Mouse (Mus musculus) heart, postnatal 0 days (tissue): ENCODE measurements around the gene Arsa. TPM values are rescaled to one million over a fixed set of nuclear protein-coding genes. Genes with fewer than 3 reads are reported as not detected.

Experiments
- ATAC-seq: fragments of 200-750 bp; cut with Nextera tagmentation; 2 replicates; pipeline ENCODE4 v1.8.0; 2017; ENCODE audit warnings: low read depth, moderate number of reproducible peaks, moderate library complexity; ENCODE audit not compliant: insufficient read depth
- DNase-seq: peaks from one replicate; pipeline ENCODE4 v3.0.0-alpha.2; 2016; ENCODE audit warnings: low spot score
- H3K27ac ChIP-seq: fragments of 300-500 bp; sonication (generic); 2 replicates; pipeline ENCODE4 v1.5.1; 2014; ENCODE audit warnings: low read depth, mild to moderate bottlenecking
- H3K27me3 ChIP-seq: fragments of 300-500 bp; sonication (generic); 2 replicates; pipeline ENCODE4 v1.6.1; 2014; ENCODE audit warnings: low read length, mixed read lengths; ENCODE audit not compliant: control insufficient read depth, insufficient read depth
- H3K36me3 ChIP-seq: fragments of 300-500 bp; sonication (generic); replicated peaks from 2 replicates; pipeline ENCODE4 v1.6.1; 2014; ENCODE audit warnings: low read length, mixed read lengths; ENCODE audit not compliant: control insufficient read depth, insufficient read depth
- H3K4me1 ChIP-seq: fragments of 300-500 bp; sonication (generic); 2 replicates; pipeline ENCODE4 v1.6.1; 2014; ENCODE audit warnings: antibody characterized with exemption; ENCODE audit not compliant: control insufficient read depth, insufficient read depth
- H3K4me2 ChIP-seq: fragments of 300-500 bp; sonication (generic); 2 replicates; pipeline ENCODE4 v1.6.1; 2014; ENCODE audit warnings: low read depth, mild to moderate bottlenecking, low read length, moderate library complexity
- H3K4me3 ChIP-seq: fragments of 300-500 bp; sonication (generic); 2 replicates; pipeline ENCODE4 v1.5.1; 2014; ENCODE audit warnings: low read depth, low read length
- H3K9ac ChIP-seq: fragments of 300-500 bp; sonication (generic); replicated peaks from 2 replicates; pipeline ENCODE4 v1.6.1; 2014; ENCODE audit warnings: low read depth, low read length, mixed read lengths
- H3K9me3 ChIP-seq: fragments of 300-500 bp; sonication (generic); replicated peaks from 2 replicates; pipeline ENCODE4 v1.6.1; 2016; ENCODE audit warnings: low read length; ENCODE audit not compliant: control insufficient read depth
- CTCF ChIP-seq: IDR thresholded peaks from 2 replicates; pipeline ENCODE4 v1.5.1; 2016; ENCODE audit warnings: antibody characterized with exemption, control low read depth, low read depth
- EP300 ChIP-seq: IDR thresholded peaks from 2 replicates; pipeline ENCODE4 v1.6.1; 2016; ENCODE audit warnings: antibody characterized with exemption, low read depth
- WGBS: fragments of 180-500 bp; shearing (Covaris S2); extraction: QIAGEN DNeasy Blood & Tissue Kit; methylation state at CpG from one replicate; pipeline ENCODE4 v1.1.7; 2014; 5-methylcytosine and 5-hydroxymethylcytosine counted together
- polyA plus RNA-seq: library from polyadenylated mRNA; unstranded; fragments of >200 nt; fragmentation: Nextera tagmentation; extraction: Ambion mirVana; gene quantifications from 2 replicates; pipeline ENCODE4 v1.2.1, GENCODE M21; 2015
- total RNA-seq: library from RNA; depleted of rRNA; stranded (reverse); fragments of >200 nt; gene quantifications from 2 replicates; pipeline ENCODE4 v1.2.3, GENCODE M21; 2014; ENCODE audit warnings: low replicate concordance

The Arsa gene
- total and polyA plus RNA-seq, 2 experiments from 2014 or later = 10.4 to 14.1 TPM

DNA sequence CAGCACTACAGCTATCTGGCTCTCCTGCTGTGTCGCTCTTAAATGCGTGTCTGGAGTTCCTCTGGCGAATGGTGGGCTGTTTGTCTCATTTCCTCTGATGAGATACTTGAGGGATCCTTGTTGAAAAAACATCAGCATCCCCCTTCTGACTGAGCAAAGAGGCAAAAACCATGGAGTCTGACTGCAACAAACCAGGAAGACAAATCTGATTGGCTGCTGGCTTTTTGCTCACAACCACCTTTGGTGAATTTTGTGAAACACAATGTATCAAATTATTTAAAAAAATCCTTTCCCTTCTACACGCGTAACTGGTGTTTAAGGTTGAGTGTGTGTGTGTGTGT is 780 bp downstream of the Arsa start:
- TF ChIP-seq EP300 (no peak), CTCF (no peak)
- Histone ChIP-seq H3K36me3 (no peaks in the 10 kb centered on the region), H3K27ac (peak overlapping the region; percentile 80), H3K9me3 (no peaks in the 10 kb centered on the region), H3K27me3 (no peaks in the 10 kb centered on the region), H3K4me2 (peak overlapping the region; percentile 88), H3K4me1 (peaks cover 10% of the 10 kb centered on the region), H3K4me3 (peak overlapping the region; percentile 54), H3K9ac (peak overlapping the region; percentile 46)
- WGBS = 8% methylated on average over 5 of the region's 5 CpGs
- DNase-seq (no peak), ATAC-seq (no peak; the same call in 1 of the 2 replicates)

- H3K4me3 ChIP-seq = peak overlapping the region; percentile 54
- DNase-seq (peak; percentile 90), ATAC-seq (peak; percentile 92)
- H3K36me3 ChIP-seq = no peaks in the 10 kb centered on the region
- no peaks in the 10 kb centered on the region for H3K27me3 ChIP-seq
- H3K9ac ChIP-seq = peak overlapping the region; percentile 46
- peaks cover 10% of the 10 kb centered on the region for H3K4me1 ChIP-seq
- WGBS = 8% methylated on average over 43 of the region's 44 CpGs
- H3K4me2 ChIP-seq = peak overlapping the region; percentile 88
- H3K9me3 ChIP-seq = no peaks in the 10 kb centered on the region
- peak overlapping the region; percentile 80 for H3K27ac ChIP-seq
- TF ChIP-seq EP300 (no peak), CTCF (peak; percentile 6; the same call in 1 of the 2 replicates)
Measured at GRCm38 (mm10) chr15:89475611-89476474, 1.4 kb downstream of the Arsa start.

GRCm38 (mm10) chr15:89475293-89475600 is 2.0 kb downstream of the Arsa start:
- ATAC-seq (no peak), DNase-seq (no peak)
- no peaks in the 10 kb centered on the region for H3K36me3 ChIP-seq
- TF ChIP-seq CTCF = no peak
- TF ChIP-seq EP300 = no peak
- 88% methylated on average over 7 of the region's 7 CpGs for WGBS
- no peaks in the 10 kb centered on the region for H3K27me3 ChIP-seq
- H3K9ac ChIP-seq = no peak overlapping the region
- H3K4me1 ChIP-seq = peaks cover 10% of the 10 kb centered on the region
- peak overlapping the region; percentile 88 for H3K4me2 ChIP-seq
- peak overlapping the region; percentile 54 for H3K4me3 ChIP-seq
- no peaks in the 10 kb centered on the region for H3K9me3 ChIP-seq
- no peak overlapping the region for H3K27ac ChIP-seq

DNA sequence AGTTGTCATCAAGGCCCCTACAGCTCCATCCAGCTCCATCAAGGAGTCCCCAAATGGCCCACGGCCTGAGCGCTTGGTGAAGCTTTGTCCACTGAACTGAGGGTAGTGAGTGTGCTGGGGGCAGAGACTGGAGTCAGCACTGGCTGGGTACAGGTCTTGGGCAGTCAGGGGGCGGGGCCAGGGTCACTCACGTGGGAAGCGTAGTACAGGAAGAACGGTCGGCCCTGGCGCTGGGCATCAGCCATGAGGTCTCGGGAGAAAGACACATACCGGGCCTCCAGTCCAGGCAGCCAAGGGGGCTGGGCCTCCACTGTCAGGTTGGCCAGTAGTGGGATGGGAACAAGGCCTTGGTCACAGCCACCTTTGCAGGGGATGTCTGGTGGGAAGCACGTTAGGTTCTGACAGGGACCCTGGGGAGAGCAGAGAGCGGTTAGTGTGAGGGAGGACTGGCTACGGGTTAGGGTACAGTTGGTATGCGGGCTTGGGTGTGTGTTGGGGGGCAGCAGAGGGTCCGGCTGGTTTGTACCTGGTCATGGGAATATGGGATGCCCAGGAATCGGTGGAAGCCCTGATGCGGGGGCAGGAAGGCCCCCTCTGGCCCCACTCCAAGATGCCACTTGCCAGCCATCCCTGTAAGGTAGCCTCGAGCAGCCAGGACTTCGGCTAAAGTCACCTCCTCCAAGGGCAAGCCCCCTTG is 2.5 kb downstream of the Arsa start:
- H3K4me3 ChIP-seq = no peak overlapping the region
- no peak for ATAC-seq
- H3K4me1 ChIP-seq = peaks cover 10% of the 10 kb centered on the region
- no peaks in the 10 kb centered on the region for H3K27me3 ChIP-seq
- WGBS = 90% methylated on average over 19 of the region's 19 CpGs
- H3K9ac ChIP-seq = no peak overlapping the region
- no peak for DNase-seq
- H3K36me3 ChIP-seq = no peaks in the 10 kb centered on the region
- H3K4me2 ChIP-seq = no peak overlapping the region
- no peaks in the 10 kb centered on the region for H3K9me3 ChIP-seq
- no peak overlapping the region for H3K27ac ChIP-seq
- TF ChIP-seq CTCF (no peak), EP300 (no peak)

DNA sequence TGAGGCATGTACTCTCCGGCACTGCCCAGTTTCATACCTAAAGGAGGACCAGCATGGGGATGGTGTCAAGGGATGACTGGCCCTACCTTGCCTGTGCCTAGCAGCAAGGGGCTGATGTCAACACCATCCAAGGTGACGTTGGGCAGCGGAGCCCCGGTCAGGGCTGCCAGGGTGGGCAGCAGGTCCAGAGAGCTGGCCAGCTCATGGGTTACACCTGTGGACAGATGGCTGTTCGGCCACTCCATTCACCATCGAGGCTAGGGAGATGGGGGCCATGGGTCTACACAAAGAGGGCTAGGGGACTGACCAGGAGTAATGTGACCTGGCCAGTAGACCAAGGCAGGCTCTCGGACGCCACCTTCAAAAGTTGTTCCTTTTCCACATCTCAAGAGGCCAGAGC is 3.3 kb downstream of the Arsa start:
- Histone ChIP-seq H3K9me3 (no peaks in the 10 kb centered on the region), H3K4me1 (peaks cover 10% of the 10 kb centered on the region), H3K4me3 (no peak overlapping the region), H3K4me2 (no peak overlapping the region), H3K36me3 (no peaks in the 10 kb centered on the region), H3K9ac (no peak overlapping the region), H3K27ac (no peak overlapping the region), H3K27me3 (no peaks in the 10 kb centered on the region)
- ATAC-seq = no peak
- no peak for TF ChIP-seq EP300
- no peak for TF ChIP-seq CTCF
- 92% methylated on average over 8 of the region's 8 CpGs for WGBS
- DNase-seq = no peak
